Mouse (Mus musculus): ENCODE data around the gene Atxn1.

- no peak for TF ChIP-seq CTCF (IDR thresholded peaks at IDR 0.05; ENCODE audit: borderline replicate concordance, insufficient read depth, low read length)
- TF ChIP-seq POLR2A (IDR thresholded peaks at IDR 0.05; ENCODE audit: low read depth, low read length): no peak
Measured at GRCm38 (mm10) chr13:45672628-45673027, 292.2 kb downstream of the Atxn1 start.
